Mouse (Mus musculus) brain, embryonic 14.5 days (tissue): ENCODE results near the gene Gm29609.

Experiments
- CTCF ChIP-seq: fragments of 200-500 bp; IDR thresholded peaks from 2 replicates; pipeline ENCODE4 v1.5.1; 2012; ENCODE audit warnings: inconsistent platforms, mild to moderate bottlenecking, moderate library complexity, borderline replicate concordance; ENCODE audit not compliant: insufficient read depth, insufficient read length; ENCODE audit errors: extremely low read depth
- POLR2A ChIP-seq: fragments of 200-500 bp; IDR thresholded peaks from 2 replicates; pipeline ENCODE4 v1.6.1; 2012; ENCODE audit warnings: mild to moderate bottlenecking, inconsistent platforms, borderline replicate concordance; ENCODE audit not compliant: poor library complexity, insufficient read depth, insufficient read length, severe bottlenecking; ENCODE audit errors: extremely low read depth

GRCm38 (mm10) chr5:31192045-31192938, 12.6 kb upstream of the Gm29609 start:
- TF ChIP-seq CTCF (no peak), POLR2A (no peak)
